ENCODE assay signal across 9 mouse cellular contexts in the genomic region with DNA sequence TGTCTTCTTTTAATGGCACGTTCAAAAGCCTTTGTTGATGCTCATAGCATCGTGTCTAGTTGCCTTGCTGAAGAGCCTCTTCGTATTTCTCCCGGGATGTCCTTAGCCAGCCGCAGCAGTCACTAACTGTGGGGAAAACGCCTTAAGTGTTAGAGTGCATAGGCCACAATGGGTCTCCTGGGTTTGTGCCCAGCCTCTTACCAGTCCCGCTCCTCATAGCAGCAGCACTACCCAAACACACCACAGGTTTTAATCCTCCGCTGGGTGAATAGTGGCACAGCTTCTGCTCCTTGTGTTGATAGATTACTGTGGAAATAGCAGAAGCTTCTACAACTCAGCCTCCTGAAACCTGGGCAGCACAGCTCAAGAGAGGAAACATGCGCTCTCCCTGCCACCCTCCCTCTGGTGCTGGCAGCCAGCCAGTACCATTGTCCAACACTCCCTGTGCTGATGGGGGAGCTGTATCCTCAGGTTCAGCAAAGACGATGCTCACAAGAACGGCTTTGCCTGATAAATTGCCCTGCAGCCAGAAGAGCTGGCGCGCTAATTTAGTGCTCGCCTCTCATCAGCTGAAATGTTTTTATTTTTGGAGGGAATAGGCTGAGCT. TPM values are rescaled to one million over a fixed set of nuclear protein-coding genes. Genes with fewer than 3 reads are reported as not detected.
DNase-seq lines count a peak whose midpoint lies in the region; ATAC-seq and TF ChIP-seq lines count a peak whose summit lies in the region.
"Had no signal": no experiment of that assay in that cellular context is flagged by ENCODE, and none has a peak within 500 bp of the region (broad histone marks: within the 10 kb centered on the region; RNA-seq: fewer than 3 reads in every experiment).

No protein-coding gene starts in this region.

- H3K27ac ChIP-seq in embryonic facial prominence, embryonic 14.5 days (replicated peaks; ENCODE audit: low read depth, low read length) = no peak overlapping the region
- no peak overlapping the region for H3K27ac ChIP-seq in embryonic facial prominence, embryonic 10.5 days (replicated peaks)
- no peak overlapping the region for H3K27ac ChIP-seq in cerebellum, adult 2 months (ENCODE audit: insufficient read depth, low read length)

- WGBS in embryonic facial prominence, embryonic 14.5 days = 72% methylated on average over 14 of the region's 14 CpGs
- 68% methylated on average over 14 of the region's 14 CpGs for WGBS in embryonic facial prominence, embryonic 10.5 days
- WGBS in cerebellum, adult 2 months = 14% methylated on average over 14 of the region's 14 CpGs

- no peak overlapping the region for H3K9ac ChIP-seq in embryonic facial prominence, embryonic 14.5 days (ENCODE audit: low read depth, low read length)

- ATAC-seq in embryonic facial prominence, embryonic 14.5 days (ENCODE audit: low read depth) = peak; percentile 74; the same call in 1 of the 2 replicates
- no peak for ATAC-seq in erythroblast, adult 5-6 weeks (replicated peaks; ENCODE audit: low FRiP score, poor library complexity, severe bottlenecking)

- peak; percentile 54 for DNase-seq in embryonic facial prominence, embryonic 14.5 days (ENCODE audit: low spot score)
- no peak for DNase-seq in embryonic facial prominence, embryonic 10.5 days (ENCODE audit: low spot score)
- DNase-seq in cerebellum, adult 2 months = peak; percentile 90 to 93
- peak; percentile 6 to 15 for DNase-seq in heart, adult 9 months (ENCODE audit: low spot score in 2 of 2)
- DNase-seq in kidney, postnatal 10 days = peak; percentile 83
- peak; percentile 51 for DNase-seq in lung, postnatal 10 days
- DNase-seq in right cerebral cortex, adult 2 months (ENCODE audit: low spot score in 2 of 2) = peak; percentile 56 to 63

- no peak overlapping the region for H3K4me2 ChIP-seq in embryonic facial prominence, embryonic 14.5 days (ENCODE audit: low read depth, low read length)

- TF ChIP-seq CTCF in cerebellum, adult 2 months (IDR thresholded peaks at IDR 0.05; ENCODE audit: borderline replicate concordance, insufficient read depth, low read depth, low read length) = peak; percentile 58; the same call in 1 of the 2 replicates

- TF ChIP-seq POLR2A in cerebellum, adult 2 months (IDR thresholded peaks at IDR 0.05; ENCODE audit: borderline replicate concordance, insufficient read depth, low read length) = no peak

- no peaks in the 10 kb centered on the region for H3K9me3 ChIP-seq in embryonic facial prominence, embryonic 14.5 days (ENCODE audit: control insufficient read depth, low read length)
- no peaks in the 10 kb centered on the region for H3K9me3 ChIP-seq in embryonic facial prominence, embryonic 10.5 days

- H3K4me1 ChIP-seq in embryonic facial prominence, embryonic 14.5 days (ENCODE audit: control insufficient read depth, insufficient read depth, low read length) = 0 out of 2 replicates have a peak, but pooled peaks cover 3% of the 10 kb centered on the region
- H3K4me1 ChIP-seq in embryonic facial prominence, embryonic 10.5 days = peaks cover 7% of the 10 kb centered on the region
- peaks cover 5% of the 10 kb centered on the region; the same call in 1 of the 2 replicates for H3K4me1 ChIP-seq in cerebellum, adult 2 months (ENCODE audit: control insufficient read depth, insufficient read depth, low read length)

- no peak overlapping the region for H3K4me3 ChIP-seq in embryonic facial prominence, embryonic 14.5 days (ENCODE audit: low read depth, low read length)
- no peak overlapping the region for H3K4me3 ChIP-seq in embryonic facial prominence, embryonic 10.5 days
- no peak overlapping the region for H3K4me3 ChIP-seq in cerebellum, adult 2 months (replicated peaks; ENCODE audit: insufficient read depth, low read depth, low read length)

- H3K36me3 ChIP-seq in embryonic facial prominence, embryonic 14.5 days (ENCODE audit: control insufficient read depth, insufficient read depth, low read length) = no peaks in the 10 kb centered on the region
- H3K36me3 ChIP-seq in embryonic facial prominence, embryonic 10.5 days (replicated peaks) = no peaks in the 10 kb centered on the region

- no peaks in the 10 kb centered on the region; the same call in 1 of the 2 replicates for H3K27me3 ChIP-seq in embryonic facial prominence, embryonic 14.5 days (replicated peaks; ENCODE audit: control insufficient read depth, insufficient read depth, low read length)
- no peaks in the 10 kb centered on the region; the same call in 1 of the 2 replicates for H3K27me3 ChIP-seq in embryonic facial prominence, embryonic 10.5 days (replicated peaks; ENCODE audit: low read depth, poor library complexity, severe bottlenecking)
- H3K27me3 ChIP-seq in cerebellum, adult 2 months (ENCODE audit: control insufficient read depth, insufficient read depth, low read length) = no peaks in the 10 kb centered on the region

RNA-seq across cellular contexts. Expression of a gene that starts 27.3 kb away (rescaled TPM):
- not detected in 2 replicates for polyA plus RNA-seq in embryonic facial prominence, embryonic 14.5 days (2014; fragmentation: Nextera tagmentation; extraction: Ambion mirVana)
- not detected in 2 replicates for polyA plus RNA-seq in embryonic facial prominence, embryonic 10.5 days (2016; fragmentation: Nextera tagmentation; extraction: Ambion mirVana)
- polyA plus RNA-seq in cerebellum, adult 2 months (2012; rRNA removed) = not detected in 2 replicates
- total RNA-seq in erythroblast, adult 5-6 weeks (2015; ENCODE audit: low replicate concordance) = not detected in 2 replicates
- total RNA-seq in erythroblast, adult 5-6 weeks (2017; ENCODE audit: low replicate concordance) = not detected in 2 replicates
- polyA plus RNA-seq: intestine, embryonic 14.5 days had no signal
